Mouse (Mus musculus): Measurements from ENCODE around the gene Chst15.

DNA sequence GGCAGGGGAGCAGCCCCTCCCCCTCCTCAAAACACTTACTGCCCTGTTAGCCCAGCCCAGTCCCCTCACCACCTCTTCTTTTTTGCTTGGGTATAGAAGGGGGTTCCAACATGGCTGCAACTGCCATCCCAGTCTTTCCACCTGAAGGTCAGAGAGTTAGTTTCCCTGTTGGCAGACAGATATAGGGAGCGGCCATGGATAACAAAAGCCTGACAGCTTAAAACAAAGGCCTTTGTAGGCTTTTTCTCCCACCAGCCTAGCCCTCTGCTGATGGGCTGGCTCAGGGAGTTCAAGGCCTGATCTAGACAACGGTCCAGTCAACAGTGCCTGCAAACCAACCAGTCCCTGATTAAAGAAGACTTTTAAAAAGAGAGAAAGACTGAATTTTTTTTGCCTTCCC is 26.1 kb upstream of the Chst15 start:
- TF ChIP-seq CTCF (IDR thresholded peaks at IDR 0.05) (no peak), EP300 (IDR thresholded peaks at IDR 0.05) (no peak)
